Mouse (Mus musculus) liver, embryonic 11.5 days (tissue): ENCODE data around the gene Kif21b. TPM values are rescaled to one million over a fixed set of nuclear protein-coding genes. Genes with fewer than 3 reads are reported as not detected.
A peak's percentile ranks its signal among the peaks of the same experiment; 100 is the strongest.

ENCODE experiments used
- ATAC-seq: fragments of 200-750 bp; cut with Nextera tagmentation; replicated peaks from 2 replicates; pipeline ENCODE4 v1.8.0; 2017; ENCODE audit warnings: moderate number of reproducible peaks, mild to moderate bottlenecking, moderate TSS enrichment, moderate library complexity; ENCODE audit not compliant: low FRiP score
- DNase-seq: peaks from one replicate; pipeline ENCODE4 v3.0.0-alpha.2; 2017; ENCODE audit warnings: low spot score
- H3K27ac ChIP-seq: fragments of 300-500 bp; sonication (generic); 2 replicates; pipeline ENCODE4 v1.5.1; 2014; ENCODE audit warnings: mild to moderate bottlenecking, low read depth, low read length, control low read depth
- H3K27me3 ChIP-seq: fragments of 300-500 bp; sonication (generic); replicated peaks from 2 replicates; pipeline ENCODE4 v1.6.1; 2014; ENCODE audit warnings: low read length, mixed read lengths; ENCODE audit not compliant: control insufficient read depth, insufficient read depth
- H3K36me3 ChIP-seq: fragments of 300-500 bp; sonication (generic); 2 replicates; pipeline ENCODE4 v1.6.1; 2014; ENCODE audit warnings: mild to moderate bottlenecking, low read length, moderate library complexity, mixed read lengths; ENCODE audit not compliant: control insufficient read depth, insufficient read depth
- H3K4me1 ChIP-seq: fragments of 300-500 bp; sonication (generic); replicated peaks from 2 replicates; pipeline ENCODE4 v1.6.1; 2014; ENCODE audit warnings: low read length, mixed read lengths; ENCODE audit not compliant: control insufficient read depth, insufficient read depth
- H3K4me2 ChIP-seq: fragments of 300-500 bp; sonication (generic); 2 replicates; pipeline ENCODE4 v1.6.1; 2014; ENCODE audit warnings: mild to moderate bottlenecking, control low read depth, moderate library complexity
- H3K4me3 ChIP-seq: fragments of 300-500 bp; sonication (generic); 2 replicates; pipeline ENCODE4 v1.5.1; 2014; ENCODE audit warnings: low read depth, low read length, control low read depth
- H3K9ac ChIP-seq: fragments of 300-500 bp; sonication (generic); 2 replicates; pipeline ENCODE4 v1.6.1; 2014; ENCODE audit warnings: low read depth, low read length, control low read depth
- H3K9me3 ChIP-seq: fragments of 300-500 bp; sonication (generic); 2 replicates; pipeline ENCODE4 v1.6.1; 2016; ENCODE audit warnings: low read length, inconsistent platforms, mixed read lengths; ENCODE audit not compliant: control insufficient read depth
- WGBS: fragments of 180-500 bp; shearing (Covaris S2); extraction: QIAGEN DNeasy Blood & Tissue Kit; methylation state at CpG from one replicate; pipeline ENCODE4 v1.1.7; 2014; 5-methylcytosine and 5-hydroxymethylcytosine counted together
- polyA plus RNA-seq: library from polyadenylated mRNA; unstranded; fragments of >200 nt; fragmentation: Nextera tagmentation; extraction: Ambion mirVana; gene quantifications from 2 replicates; pipeline ENCODE4 v1.2.1, GENCODE M21; 2014

The Kif21b gene
- polyA plus RNA-seq, 1 experiment from 2014 or later: 4.8 TPM

DNA sequence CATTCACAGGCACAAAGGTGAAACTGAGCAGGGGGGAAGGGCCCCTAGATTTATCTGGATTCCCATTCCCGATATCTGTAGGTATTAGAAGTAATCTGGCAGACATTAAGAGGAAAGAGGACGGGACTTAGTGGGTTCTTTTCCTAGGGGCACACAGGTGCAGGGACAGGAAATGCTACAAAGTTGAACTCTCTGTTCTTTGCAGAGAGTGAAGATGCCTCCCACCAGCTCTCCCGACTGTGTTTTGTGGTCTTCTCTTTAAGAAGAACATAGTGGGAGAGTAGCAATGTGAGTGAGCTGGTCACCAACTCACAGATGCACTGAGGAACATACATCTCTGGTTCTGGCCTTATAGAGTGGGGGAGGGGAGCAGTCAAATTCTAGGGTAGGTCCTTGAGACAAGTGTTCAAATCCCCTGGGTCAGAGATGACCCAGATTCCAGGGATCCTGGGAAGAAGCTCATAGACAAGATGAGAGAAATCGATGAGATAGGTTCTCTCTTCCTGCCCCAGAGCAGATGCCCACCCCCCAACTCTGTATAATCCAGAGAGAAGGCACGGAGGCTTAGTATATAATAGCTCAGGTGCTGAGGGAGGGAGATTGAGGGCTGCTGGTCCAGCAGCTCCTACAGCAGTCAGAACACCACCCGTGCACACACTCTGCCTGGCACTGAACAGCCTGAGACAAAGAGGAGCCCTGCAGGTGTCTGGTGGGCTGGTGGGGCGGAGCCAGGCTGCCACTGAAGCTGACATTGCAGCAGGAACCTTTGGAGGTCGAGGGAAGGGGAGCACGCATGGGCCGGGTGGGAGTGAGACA lies 1.4 kb downstream of the Kif21b start:
- no peaks in the 10 kb centered on the region for H3K27me3 ChIP-seq
- H3K36me3 ChIP-seq: no peaks in the 10 kb centered on the region
- H3K4me2 ChIP-seq: peak overlapping the region; percentile 96
- 38% methylated on average over 10 of the region's 10 CpGs for WGBS
- ATAC-seq (no peak), DNase-seq (no peak)
- peak overlapping the region; percentile 78 for H3K4me3 ChIP-seq
- H3K9me3 ChIP-seq: no peaks in the 10 kb centered on the region
- peak overlapping the region; percentile 76 for H3K9ac ChIP-seq
- H3K27ac ChIP-seq: no peak overlapping the region
- H3K4me1 ChIP-seq: peaks cover 75% of the 10 kb centered on the region

DNA sequence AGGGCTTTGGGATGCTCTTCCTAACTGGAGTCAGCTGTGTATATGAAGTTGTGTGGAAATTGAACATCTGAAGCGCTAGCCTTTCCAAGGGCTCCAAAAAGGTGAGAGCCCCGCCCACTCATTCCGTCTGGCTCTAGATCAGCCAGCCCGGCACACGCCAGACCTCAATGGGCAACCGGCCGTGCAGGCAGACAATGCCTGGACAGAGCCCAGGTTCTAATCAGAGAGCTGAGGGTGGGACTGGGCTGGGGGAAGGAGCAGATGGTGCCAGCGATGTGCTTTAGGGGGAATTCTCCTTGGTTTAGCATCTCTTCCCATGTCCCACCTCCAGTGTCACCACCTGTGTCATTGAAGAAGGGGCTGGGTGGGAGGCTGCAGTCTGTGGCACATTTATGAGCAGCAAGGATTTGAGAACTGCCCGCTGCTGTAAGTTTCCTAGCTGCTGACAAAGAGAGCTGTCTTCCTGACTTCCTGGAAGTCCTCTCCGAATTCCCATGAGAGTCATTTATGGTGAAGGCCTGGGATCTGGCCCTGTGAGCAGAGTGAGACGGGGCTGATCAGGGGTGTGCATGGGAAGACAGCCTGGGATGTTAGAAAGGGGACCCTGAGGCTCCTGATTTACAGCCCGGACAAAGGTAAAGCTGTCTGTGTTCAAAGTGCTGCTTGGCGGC lies 2.5 kb downstream of the Kif21b start:
- no peaks in the 10 kb centered on the region for H3K9me3 ChIP-seq
- H3K27ac ChIP-seq: peak overlapping the region; percentile 84; the same call in 1 of the 2 replicates
- ATAC-seq (no peak), DNase-seq (no peak)
- peaks cover 81% of the 10 kb centered on the region for H3K4me1 ChIP-seq
- whole genome bisulfite sequencing: 44% methylated on average over 13 of the region's 13 CpGs
- H3K27me3 ChIP-seq: no peaks in the 10 kb centered on the region
- H3K4me2 ChIP-seq: peak overlapping the region; percentile 96
- no peak overlapping the region for H3K4me3 ChIP-seq
- H3K36me3 ChIP-seq: no peaks in the 10 kb centered on the region
- H3K9ac ChIP-seq: peak overlapping the region; percentile 51

DNA sequence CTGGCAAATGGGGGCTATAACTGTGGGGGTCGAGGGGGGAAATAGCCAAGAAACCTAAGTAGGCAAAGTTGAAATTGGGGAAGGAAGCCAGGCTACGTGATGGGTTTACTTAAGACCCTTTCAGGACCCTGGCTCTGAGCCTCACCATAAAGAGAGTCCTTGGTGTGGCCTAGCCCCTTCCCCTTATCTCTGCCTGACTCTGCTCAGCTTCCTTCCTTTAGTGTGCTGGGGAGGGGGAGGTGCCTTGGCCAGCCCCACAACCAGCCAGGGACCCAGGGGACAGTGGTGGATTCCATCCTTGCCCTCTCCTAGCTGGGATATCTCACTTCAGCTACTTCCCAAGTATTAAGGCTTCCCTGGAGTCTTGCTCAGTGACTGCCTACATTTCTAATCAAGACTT lies 3.4 kb downstream of the Kif21b start:
- 21% methylated on average over 2 of the region's 2 CpGs for WGBS
- peak overlapping the region; percentile 51 for H3K9ac ChIP-seq
- peak overlapping the region; percentile 84 for H3K27ac ChIP-seq
- no peaks in the 10 kb centered on the region for H3K27me3 ChIP-seq
- peak overlapping the region; percentile 96 for H3K4me2 ChIP-seq
- H3K9me3 ChIP-seq: no peaks in the 10 kb centered on the region
- 0 out of 2 replicates have a peak, but pooled peaks have one; percentile 16 for ATAC-seq
- H3K4me1 ChIP-seq: peaks cover 85% of the 10 kb centered on the region
- H3K36me3 ChIP-seq: no peaks in the 10 kb centered on the region
- no peak overlapping the region for H3K4me3 ChIP-seq
- no peak for DNase-seq

DNA sequence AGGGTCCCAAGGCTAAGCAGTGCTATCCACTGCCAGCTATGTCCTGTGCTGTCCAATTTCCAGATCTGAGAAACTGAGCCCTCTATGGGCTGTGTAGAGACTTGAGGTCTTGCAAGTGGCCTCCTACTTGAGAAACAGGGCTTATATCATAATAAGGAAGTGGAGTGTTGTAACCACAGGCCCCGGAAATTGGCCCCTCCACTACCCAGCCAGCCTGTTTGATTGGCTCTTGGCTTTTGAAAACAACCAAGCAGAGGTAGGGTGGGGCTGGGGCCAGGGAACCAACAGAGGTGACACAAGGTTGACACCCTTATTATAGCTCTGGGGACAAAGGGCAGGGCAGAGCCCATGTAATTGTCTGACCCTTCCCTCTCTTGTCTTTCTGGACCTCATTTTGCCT lies 3.9 kb downstream of the Kif21b start:
- H3K9ac ChIP-seq: peak overlapping the region; percentile 51
- no peaks in the 10 kb centered on the region for H3K27me3 ChIP-seq
- no peak overlapping the region for H3K4me3 ChIP-seq
- DNase-seq (peak; percentile 66), ATAC-seq (peak; percentile 80)
- peak overlapping the region; percentile 96 for H3K4me2 ChIP-seq
- H3K4me1 ChIP-seq: peaks cover 85% of the 10 kb centered on the region
- H3K9me3 ChIP-seq: no peaks in the 10 kb centered on the region
- 16% methylated on average over 1 of the region's 1 CpGs for WGBS
- no peaks in the 10 kb centered on the region for H3K36me3 ChIP-seq
- H3K27ac ChIP-seq: peak overlapping the region; percentile 84

DNA sequence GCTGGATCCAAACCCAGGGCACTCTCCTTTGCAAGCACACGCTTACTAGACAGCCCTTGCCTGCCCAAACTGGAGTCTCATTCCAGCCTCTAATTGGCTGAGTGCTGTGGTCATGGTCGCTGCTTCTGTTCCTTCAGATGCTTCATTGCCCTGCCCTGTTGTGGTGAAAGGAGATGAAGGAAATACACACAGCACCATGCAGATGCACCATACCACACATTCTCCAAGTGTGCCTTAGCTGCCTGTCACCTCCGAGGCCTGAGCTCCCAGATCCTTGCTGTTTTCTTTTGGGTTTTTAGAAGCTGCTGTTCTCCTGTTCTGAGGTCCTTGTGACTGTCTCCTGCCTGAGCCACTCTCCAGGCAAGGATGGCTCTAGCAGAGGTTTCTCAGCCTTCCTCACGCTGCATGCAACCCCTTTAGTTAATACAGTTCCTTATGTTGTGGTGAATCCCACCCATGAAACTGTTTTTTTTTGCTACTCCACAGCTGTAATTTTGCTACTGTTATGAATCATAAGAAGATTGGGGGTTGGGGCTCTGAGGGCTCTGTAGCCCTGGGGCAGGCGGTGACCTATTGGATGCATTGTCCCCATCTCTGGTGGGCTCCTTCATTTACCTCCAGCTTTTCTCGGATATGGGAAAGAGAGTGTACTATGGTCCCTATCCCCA lies 4.7 kb downstream of the Kif21b start:
- H3K4me1 ChIP-seq: peaks cover 86% of the 10 kb centered on the region
- H3K4me3 ChIP-seq: no peak overlapping the region
- no peaks in the 10 kb centered on the region for H3K36me3 ChIP-seq
- no peaks in the 10 kb centered on the region for H3K27me3 ChIP-seq
- 71% methylated on average over 6 of the region's 6 CpGs for WGBS
- peak overlapping the region; percentile 96 for H3K4me2 ChIP-seq
- H3K9me3 ChIP-seq: no peaks in the 10 kb centered on the region
- DNase-seq: no peak
- peak overlapping the region; percentile 45 for H3K9ac ChIP-seq
- H3K27ac ChIP-seq: peak overlapping the region; percentile 84; the same call in 1 of the 2 replicates
- no peak for ATAC-seq

DNA sequence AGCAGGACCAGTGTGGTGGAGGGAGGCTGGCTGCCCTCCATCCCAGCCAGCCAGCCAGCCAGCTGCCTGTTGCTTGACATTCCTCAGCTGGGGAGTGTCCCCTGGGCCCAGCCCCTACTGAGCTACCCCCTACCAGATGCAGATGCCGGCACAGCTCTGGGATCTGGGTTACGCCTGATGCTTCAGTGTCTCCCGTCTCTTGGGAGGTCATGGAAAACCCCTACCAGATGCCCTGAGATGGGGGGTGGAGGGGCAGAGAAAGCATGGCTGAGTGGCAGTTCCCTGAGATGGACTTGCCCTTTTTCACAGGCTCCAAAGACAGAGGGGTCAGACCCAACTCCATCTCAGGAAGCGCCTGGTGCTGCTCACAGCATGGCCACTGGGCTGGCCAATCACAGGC lies 5.4 kb downstream of the Kif21b start:
- Histone ChIP-seq H3K4me2 (peak overlapping the region; percentile 5), H3K36me3 (no peaks in the 10 kb centered on the region), H3K4me3 (no peak overlapping the region), H3K9ac (no peak overlapping the region), H3K27me3 (no peaks in the 10 kb centered on the region), H3K9me3 (no peaks in the 10 kb centered on the region), H3K27ac (peak overlapping the region; percentile 84; the same call in 1 of the 2 replicates), H3K4me1 (peaks cover 90% of the 10 kb centered on the region)
- DNase-seq (no peak), ATAC-seq (no peak)
- WGBS: 72% methylated on average over 4 of the region's 4 CpGs

DNA sequence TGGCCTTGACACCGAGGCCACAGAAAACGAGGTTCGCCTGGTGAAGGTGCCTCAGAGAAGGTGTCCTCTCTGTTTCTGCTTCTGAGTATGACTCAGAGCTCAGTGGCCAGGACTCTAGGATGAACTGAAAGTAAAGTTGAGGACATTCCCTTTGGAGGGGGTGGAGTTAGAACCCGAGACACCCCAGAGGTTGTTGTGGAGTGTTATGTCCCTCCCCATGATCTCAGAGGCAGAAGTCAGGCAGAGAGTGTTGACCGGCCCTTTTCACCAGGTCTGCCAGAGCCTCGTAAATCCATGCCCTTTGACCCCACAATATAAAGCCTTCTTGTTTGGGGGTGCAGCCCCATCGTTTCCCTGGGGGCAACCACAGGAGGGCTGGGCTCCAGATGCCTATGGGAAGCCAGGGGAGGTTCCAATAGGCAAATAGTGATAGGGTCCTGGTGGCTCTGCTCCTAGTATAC lies 5.9 kb downstream of the Kif21b start:
- peak overlapping the region; percentile 53; the same call in 1 of the 2 replicates for H3K27ac ChIP-seq
- no peak overlapping the region; the same call in 1 of the 2 replicates for H3K9ac ChIP-seq

DNA sequence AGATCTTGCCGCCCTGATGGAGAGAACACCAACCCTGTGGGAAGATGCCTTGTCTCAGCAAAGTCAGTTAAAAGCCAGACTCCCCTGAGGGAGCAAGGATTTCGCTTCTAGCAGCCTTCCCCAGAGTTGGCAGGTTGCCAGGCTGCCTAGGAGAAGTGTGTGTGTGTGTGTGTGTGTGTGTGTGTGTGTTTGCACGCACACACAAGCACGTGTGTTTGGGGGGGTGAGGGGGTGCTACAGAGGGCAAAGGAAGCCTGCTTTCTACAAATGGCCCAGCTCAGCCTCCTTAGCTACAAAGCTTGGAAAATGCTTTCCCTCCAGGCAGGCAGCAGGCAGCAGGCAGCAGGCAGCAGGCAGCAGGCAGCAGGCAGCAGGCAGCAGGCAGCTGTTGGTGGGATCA lies 6.4 kb downstream of the Kif21b start:
- 16% methylated on average over 4 of the region's 4 CpGs for WGBS
- peak overlapping the region; percentile 1 for H3K4me2 ChIP-seq
- no peaks in the 10 kb centered on the region for H3K36me3 ChIP-seq
- no peak for DNase-seq
- H3K9me3 ChIP-seq: no peaks in the 10 kb centered on the region
- ATAC-seq: no peak
- H3K27ac ChIP-seq: peak overlapping the region; percentile 53
- peak overlapping the region; percentile 15; the same call in 1 of the 2 replicates for H3K9ac ChIP-seq
- H3K4me3 ChIP-seq: no peak overlapping the region
- peaks cover 94% of the 10 kb centered on the region for H3K4me1 ChIP-seq
- H3K27me3 ChIP-seq: no peaks in the 10 kb centered on the region

More for the DNA sequence above, 5.9 kb downstream of the Kif21b start:
- WGBS: 50% methylated on average over 7 of the region's 7 CpGs
- no peak for ATAC-seq
- Histone ChIP-seq H3K36me3 (no peaks in the 10 kb centered on the region), H3K4me1 (peaks cover 94% of the 10 kb centered on the region), H3K4me2 (peak overlapping the region; percentile 5), H3K27me3 (no peaks in the 10 kb centered on the region), H3K4me3 (no peak overlapping the region), H3K9me3 (no peaks in the 10 kb centered on the region)
- DNase-seq: no peak
